8 mouse cellular contexts compared by ENCODE assay signal in genomic region chr10:80774549-80774948, GRCm38 (mm10). TPM values are rescaled to one million over a fixed set of nuclear protein-coding genes. Genes with fewer than 3 reads are reported as not detected.
DNase-seq lines count a peak whose midpoint lies in the region; ATAC-seq and TF ChIP-seq lines count a peak whose summit lies in the region.

No protein-coding gene starts in this region.

- DNase-seq in MEL (ENCODE audit: low read depth, low spot score), result peak; percentile 91
- DNase-seq in cerebellum, adult 18-20 months, result peak; percentile 94 to 96
- peak; percentile 87 for DNase-seq in forebrain, postnatal 0 days
- DNase-seq in heart, postnatal 36 days, result peak; percentile 83 to 85
- DNase-seq in layer of hippocampus, adult 8-10 months (ENCODE audit: low spot score in 2 of 2), result peak; percentile 88 to 90
- DNase-seq in lung, adult 2 months, result peak; percentile 68
- DNase-seq in testis, postnatal 14 days (ENCODE audit: low spot score), result peak; percentile 74

- 23% methylated on average over 2 of the region's 2 CpGs for WGBS in forebrain, postnatal 0 days
- 36% methylated on average over 2 of the region's 2 CpGs for whole genome bisulfite sequencing in lung, adult 2 months

- no peak overlapping the region for H3K4me3 ChIP-seq in MEL (ENCODE audit: control insufficient read depth in 1 of 2, insufficient read depth in 1 of 2, low read depth in 2 of 2, low read length in 2 of 2)
- no peak overlapping the region for H3K4me3 ChIP-seq in forebrain, postnatal 0 days (ENCODE audit: low read depth, low read length)
- no peak overlapping the region for H3K4me3 ChIP-seq in lung, adult 2 months (replicated peaks; ENCODE audit: extremely low read depth, low read depth, low read length)

- no peaks in the 10 kb centered on the region; the same call in 1 of the 2 replicates for H3K79me2 ChIP-seq in MEL (ENCODE audit: control insufficient read depth, insufficient read depth, low read length, poor library complexity)

- no peak overlapping the region for H3K4me2 ChIP-seq in forebrain, postnatal 0 days (ENCODE audit: low read depth)

- H3K36me3 ChIP-seq in MEL (ENCODE audit: control insufficient read depth in 1 of 2, insufficient read depth in 2 of 2, low read length in 2 of 2), result peaks cover 10 to 34% of the 10 kb centered on the region in 2 experiments
- peaks cover 97% of the 10 kb centered on the region for H3K36me3 ChIP-seq in forebrain, postnatal 0 days (ENCODE audit: insufficient read depth)

- H3K27me3 ChIP-seq in MEL (ENCODE audit: control insufficient read depth in 1 of 2, insufficient read depth in 2 of 2, low read length in 2 of 2), result no peaks in the 10 kb centered on the region
- no peaks in the 10 kb centered on the region for H3K27me3 ChIP-seq in forebrain, postnatal 0 days (ENCODE audit: insufficient read depth, low read length)

- peak; percentile 97 for ATAC-seq in forebrain, postnatal 0 days
- ATAC-seq in neutrophil, adult 5-6 weeks (ENCODE audit: extremely low read depth, insufficient number of reproducible peaks, low FRiP score, poor library complexity, severe bottlenecking), result peak; percentile 69

- H3K9me3 ChIP-seq in MEL (replicated peaks; ENCODE audit: insufficient read depth, low read length), result no peaks in the 10 kb centered on the region
- H3K9me3 ChIP-seq in forebrain, postnatal 0 days (ENCODE audit: low read length), result no peaks in the 10 kb centered on the region

- TF ChIP-seq CTCF in MEL (IDR thresholded peaks at IDR 0.05 in 2 of 3, conservative IDR thresholded peaks at IDR 0.05 in 1 of 3; ENCODE audit: control insufficient read depth in 1 of 3, insufficient read depth in 1 of 3, low read depth in 2 of 3, low read length in 3 of 3, poor library complexity in 1 of 3, severe bottlenecking in 1 of 3), result peak; percentile 83 to 98 (median 88)
- TF ChIP-seq CTCF in forebrain, postnatal 0 days (IDR thresholded peaks at IDR 0.05; ENCODE audit: low read depth), result peak; percentile 95
- TF ChIP-seq CTCF in lung, adult 2 months (IDR thresholded peaks at IDR 0.05; ENCODE audit: insufficient read depth, low read length), result peak; percentile 96

- TF ChIP-seq POLR2A in MEL (IDR thresholded peaks at IDR 0.05; ENCODE audit: control insufficient read depth in 1 of 2, insufficient read depth in 1 of 2, low read depth in 1 of 2, low read length in 2 of 2, poor library complexity in 1 of 2), result peak in 1 of 2 experiments; percentile 42; a peak in 1 of 4 replicates
- TF ChIP-seq POLR2A in lung, adult 2 months (IDR thresholded peaks at IDR 0.05; ENCODE audit: borderline replicate concordance, extremely low read depth, low read depth, low read length), result no peak

- H3K4me1 ChIP-seq in MEL (ENCODE audit: control insufficient read depth in 1 of 2, insufficient read depth in 2 of 2, low read length in 2 of 2), result peaks cover 12 to 18% of the 10 kb centered on the region in 2 experiments
- H3K4me1 ChIP-seq in forebrain, postnatal 0 days (ENCODE audit: insufficient read depth), result peaks cover 6% of the 10 kb centered on the region; the same call in 1 of the 2 replicates
- H3K4me1 ChIP-seq in lung, adult 2 months (ENCODE audit: control insufficient read depth, insufficient read depth, low read length), result no peaks in the 10 kb centered on the region

- TF ChIP-seq EP300 in MEL (IDR thresholded peaks at IDR 0.05; ENCODE audit: low read depth in 1 of 2, low read length in 2 of 2), result peak; percentile 60 to 77; a peak in 3 of 4 replicates

- H3K27ac ChIP-seq in MEL (ENCODE audit: control insufficient read depth, low read depth, low read length), result peak overlapping the region; percentile 40
- H3K27ac ChIP-seq in forebrain, postnatal 0 days (ENCODE audit: low read depth, low read length), result peak overlapping the region; percentile 85

- intact Hi-C loops in heart, postnatal 36 days (cut with DNase I), result loop anchor here (1.0 kb wide), 2 partner anchors 16 to 27 kb away; no protein-coding TSS in a partner anchor

- peak; percentile 48 for TF ChIP-seq RAD21 in MEL (IDR thresholded peaks at IDR 0.05; ENCODE audit: low read depth, low read length)

- no peak overlapping the region for H3K9ac ChIP-seq in MEL (ENCODE audit: control insufficient read depth, low read depth, low read length, poor library complexity, severe bottlenecking)
- peak overlapping the region; percentile 22; the same call in 1 of the 2 replicates for H3K9ac ChIP-seq in forebrain, postnatal 0 days

TF ChIP-seq in MEL, 35 proteins besides CTCF, POLR2A, EP300 and RAD21 (continues in another document):
- TF ChIP-seq ETS1 (IDR thresholded peaks at IDR 0.05; ENCODE audit: low read depth, low read length), result peak; percentile 69; the same call in 1 of the 2 replicates
- TF ChIP-seq MAZ (IDR thresholded peaks at IDR 0.05; ENCODE audit: low read depth, low read length), result no peak
- TF ChIP-seq BHLHE40 (IDR thresholded peaks at IDR 0.05; ENCODE audit: borderline replicate concordance, low read depth, low read length), result peak; percentile 60; the same call in 1 of the 2 replicates
- TF ChIP-seq TCF12 (IDR thresholded peaks at IDR 0.05; ENCODE audit: low read depth, low read length), result peak; percentile 86
- peak; percentile 99 for TF ChIP-seq MEF2A (IDR thresholded peaks at IDR 0.05; ENCODE audit: extremely low read depth, insufficient replicate concordance, low read depth, low read length, poor library complexity, severe bottlenecking)
- 0 out of 2 replicates have a peak, but pooled peaks have one; percentile 15 for TF ChIP-seq ELF1 (IDR thresholded peaks at IDR 0.05; ENCODE audit: low read depth, low read length)
- peak; percentile 55 for TF ChIP-seq RCOR1 (IDR thresholded peaks at IDR 0.05; ENCODE audit: low read depth, low read length)
- TF ChIP-seq MXI1 (IDR thresholded peaks at IDR 0.05; ENCODE audit: low read depth, low read length), result peak; percentile 84
- peak; percentile 67 for TF ChIP-seq SMC3 (IDR thresholded peaks at IDR 0.05; ENCODE audit: low read depth, low read length)
- TF ChIP-seq POLR2AphosphoS2 (IDR thresholded peaks at IDR 0.05; ENCODE audit: low read length), result no peak
- peak; percentile 67 for TF ChIP-seq GATA1 (IDR thresholded peaks at IDR 0.05; ENCODE audit: low read depth, low read length)
- TF ChIP-seq HCFC1 (IDR thresholded peaks at IDR 0.05; ENCODE audit: low read depth, low read length), result 0 out of 2 replicates have a peak, but pooled peaks have one; percentile 7
- TF ChIP-seq JUND (IDR thresholded peaks at IDR 0.05; ENCODE audit: low read depth, low read length), result peak; percentile 38; the same call in 1 of the 2 replicates

RNA-seq across cellular contexts. Expression of gene Dot1l, which starts 19.5 kb away (rescaled TPM):
- 14.7 and 15.0 TPM in 2 replicates for total RNA-seq in MEL (2012; rRNA removed)
- 10 to 100 TPM in 1 of 2 experiments, not detected in 1; 70.6 TPM for polyA plus RNA-seq in MEL (2012; ENCODE audit: insufficient read depth in 1 of 2, insufficient read length in 2 of 2, low read depth in 1 of 2, low replicate concordance in 2 of 2, missing spikeins in 1 of 2)
- 15.9 and 21.7 TPM in 2 replicates for total RNA-seq in forebrain, postnatal 0 days (2014; rRNA removed)
- polyA plus RNA-seq in forebrain, postnatal 0 days (2015; fragmentation: Nextera tagmentation; extraction: Ambion mirVana), result 5.7 and 8.5 TPM in 2 replicates
- total RNA-seq in heart, postnatal 36 days (2021), result 10 to 100 TPM; 22.5 to 27.0 TPM
- total RNA-seq in layer of hippocampus, adult 8-10 months (2022), result 10 to 100 TPM; 43.7 to 56.4 (median 51.3) TPM
- 29.9 and 43.0 TPM in 2 replicates for polyA plus RNA-seq in lung, adult 2 months (2012; rRNA removed)
- 18.0 and 21.4 TPM in 2 replicates for total RNA-seq in neutrophil, adult 5-6 weeks (2017)

RNA-seq across cellular contexts. Expression of gene Sf3a2, which starts 23.4 kb away (rescaled TPM):
- 50.4 and 52.0 TPM in 2 replicates for total RNA-seq in MEL (2012; rRNA removed)
- polyA plus RNA-seq in MEL (2012; ENCODE audit: insufficient read depth in 1 of 2, insufficient read length in 2 of 2, low read depth in 1 of 2, low replicate concordance in 2 of 2, missing spikeins in 1 of 2), result 100 to 1,000 TPM in 1 of 2 experiments, not detected in 1; 210 TPM
- total RNA-seq in forebrain, postnatal 0 days (2014; rRNA removed), result 20.4 and 20.6 TPM in 2 replicates
- polyA plus RNA-seq in forebrain, postnatal 0 days (2015; fragmentation: Nextera tagmentation; extraction: Ambion mirVana), result 66.4 and 73.7 TPM in 2 replicates
- total RNA-seq in heart, postnatal 36 days (2021), result 10 to 100 TPM; 29.5 to 29.7 TPM
- 10 to 100 TPM; 43.3 to 60.0 (median 50.2) TPM for total RNA-seq in layer of hippocampus, adult 8-10 months (2022)
- polyA plus RNA-seq in lung, adult 2 months (2012; rRNA removed), result 35.7 and 38.7 TPM in 2 replicates
- 15.5 and 20.4 TPM in 2 replicates for total RNA-seq in neutrophil, adult 5-6 weeks (2017)

RNA-seq across cellular contexts. Expression of gene Plekhj1, which starts 23.9 kb away (rescaled TPM):
- total RNA-seq in MEL (2012; rRNA removed), result 79.8 and 86.9 TPM in 2 replicates
- polyA plus RNA-seq in MEL (2012; ENCODE audit: insufficient read depth in 1 of 2, insufficient read length in 2 of 2, low read depth in 1 of 2, low replicate concordance in 2 of 2, missing spikeins in 1 of 2), result 100 to 1,000 TPM in 1 of 2 experiments, not detected in 1; 217 TPM
- 81.1 and 89.0 TPM in 2 replicates for total RNA-seq in forebrain, postnatal 0 days (2014; rRNA removed)
- 96.8 and 107 TPM in 2 replicates for polyA plus RNA-seq in forebrain, postnatal 0 days (2015; fragmentation: Nextera tagmentation; extraction: Ambion mirVana)
- total RNA-seq in heart, postnatal 36 days (2021), result 10 to 100 TPM; 29.3 to 31.3 TPM
- 10 to 100 TPM; 61.4 to 75.8 (median 70.7) TPM for total RNA-seq in layer of hippocampus, adult 8-10 months (2022)
- 51.2 and 58.8 TPM in 2 replicates for polyA plus RNA-seq in lung, adult 2 months (2012; rRNA removed)
- total RNA-seq in neutrophil, adult 5-6 weeks (2017), result 50.4 and 52.8 TPM in 2 replicates

RNA-seq across cellular contexts. Expression of gene Amh, which starts 30.5 kb away (rescaled TPM):
- total RNA-seq in MEL (2012; rRNA removed), result 0.42 and 0.59 TPM in 2 replicates
- 1 to 10 TPM in 1 of 2 experiments, not detected in 1; 1.1 TPM for polyA plus RNA-seq in MEL (2012; ENCODE audit: insufficient read depth in 1 of 2, insufficient read length in 2 of 2, low read depth in 1 of 2, low replicate concordance in 2 of 2, missing spikeins in 1 of 2)
- 0.62 and 0.69 TPM in 2 replicates for total RNA-seq in forebrain, postnatal 0 days (2014; rRNA removed)
- polyA plus RNA-seq in forebrain, postnatal 0 days (2015; fragmentation: Nextera tagmentation; extraction: Ambion mirVana), result not detected in 2 replicates
- total RNA-seq in heart, postnatal 36 days (2021), result under 1 TPM; 0.22 to 0.53 TPM
- total RNA-seq in layer of hippocampus, adult 8-10 months (2022), result 1 to 10 TPM; 2.4 to 4.0 (median 3.0) TPM
- 0.62 and 1.3 TPM in 2 replicates for polyA plus RNA-seq in lung, adult 2 months (2012; rRNA removed)
- total RNA-seq in neutrophil, adult 5-6 weeks (2017), result 0.81 TPM in 1 of 2 replicates, not detected in the other

RNA-seq across cellular contexts. Expression of gene Ap3d1, which starts 32.5 kb away (rescaled TPM):
- 29.6 and 32.7 TPM in 2 replicates for total RNA-seq in MEL (2012; rRNA removed)
- polyA plus RNA-seq in MEL (2012; ENCODE audit: insufficient read depth in 1 of 2, insufficient read length in 2 of 2, low read depth in 1 of 2, low replicate concordance in 2 of 2, missing spikeins in 1 of 2), result 100 to 1,000 TPM in 1 of 2 experiments, 10 to 100 TPM in 1; 54.5 to 260 TPM
- total RNA-seq in forebrain, postnatal 0 days (2014; rRNA removed), result 137 and 176 TPM in 2 replicates
- polyA plus RNA-seq in forebrain, postnatal 0 days (2015; fragmentation: Nextera tagmentation; extraction: Ambion mirVana), result 63.8 and 87.7 TPM in 2 replicates
- 10 to 100 TPM; 35.1 to 43.5 TPM for total RNA-seq in heart, postnatal 36 days (2021)
- total RNA-seq in layer of hippocampus, adult 8-10 months (2022), result 100 to 1,000 TPM; 136 to 163 (median 147) TPM
- 111 and 136 TPM in 2 replicates for polyA plus RNA-seq in lung, adult 2 months (2012; rRNA removed)
- total RNA-seq in neutrophil, adult 5-6 weeks (2017), result 142 and 173 TPM in 2 replicates
